Mouse (Mus musculus): ENCODE data around the gene Gm10912.

- TF ChIP-seq POLR2AphosphoS2 (IDR thresholded peaks at IDR 0.05; ENCODE audit: insufficient read length, low read depth) (no peak), USF1 (IDR thresholded peaks at IDR 0.05; ENCODE audit: low read depth) (no peak), POLR2A (IDR thresholded peaks at IDR 0.05; ENCODE audit: insufficient read length, low read depth) (no peak), TCF12 (IDR thresholded peaks at IDR 0.05; ENCODE audit: insufficient read depth, poor library complexity, severe bottlenecking) (no peak)
Measured at GRCm38 (mm10) chr2:104029074-104029473, 36.6 kb upstream of the Gm10912 start.

All from myocyte (in vitro differentiated cells).